Mouse (Mus musculus): ENCODE measurements around the gene Mcu.

Gene Mcu

GRCm38 (mm10) chr10:59419516-59419915, 197.0 kb downstream of the Mcu start:
- no peak for DNase-seq

- DNase-seq = no peak
Observed at GRCm38 (mm10) chr10:59416623-59417022, 199.9 kb downstream of the Mcu start.

GRCm38 (mm10) chr10:59413711-59414110, 202.8 kb downstream of the Mcu start:
- no peak for DNase-seq

- DNase-seq = no peak
Observed at GRCm38 (mm10) chr10:59410264-59410663, 206.2 kb downstream of the Mcu start.

- DNase-seq = no peak
Observed at GRCm38 (mm10) chr10:59408499-59408898, 208.0 kb downstream of the Mcu start.

GRCm38 (mm10) chr10:59403793-59404149, 212.7 kb downstream of the Mcu start:
- no peak for DNase-seq

- no peak for DNase-seq
Observed at GRCm38 (mm10) chr10:59402899-59403792, 213.3 kb downstream of the Mcu start, which contains the start of gene Pla2g12b. Pla2g12b (plus strand) TSS chr10:59403660.

Measured in cerebellum, adult 8-10 months (tissue).